Mouse (Mus musculus): ENCODE measurements around the gene Kel. TPM values are rescaled to one million over a fixed set of nuclear protein-coding genes. Genes with fewer than 3 reads are reported as not detected.

Gene Kel
- 26.4 and 152 TPM in 2 replicates for total RNA-seq (2014; fragmentation: Nextera tagmentation)
- total RNA-seq (2017): 14.7 and 16.5 TPM in 2 replicates
- polyA plus RNA-seq (2012): 1.1 and 1.6 TPM in 2 replicates

DNA sequence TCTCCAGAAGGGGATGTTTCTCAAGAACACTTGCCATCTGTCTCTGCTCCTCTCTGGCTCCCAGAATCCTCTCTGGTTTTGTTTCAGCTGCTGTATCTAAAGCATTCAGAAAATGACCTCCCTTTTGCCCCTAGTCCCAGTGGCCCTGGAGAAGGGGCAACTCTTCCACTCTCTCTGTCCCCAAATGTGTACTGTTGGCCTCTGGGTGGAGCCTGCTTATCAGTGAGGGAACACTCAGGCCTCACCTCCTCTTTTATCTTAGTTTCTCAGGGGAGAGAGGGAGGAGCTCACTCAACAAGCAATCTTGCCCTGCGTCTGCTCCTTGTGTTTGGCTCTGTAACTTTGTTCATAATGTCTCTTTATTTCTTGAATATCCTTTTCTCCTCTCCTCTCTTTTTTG lies at the start of gene Kel:
Gene Kel (minus strand): TSS at position 217 of the 400 bp plus-strand sequence.
- peaks cover under 1% of the 10 kb centered on the region for H3K36me3 ChIP-seq (replicated peaks)
- DNase-seq (ENCODE audit: low spot score) (peak; percentile 57), ATAC-seq (ENCODE audit: extremely low read depth, insufficient number of reproducible peaks, low FRiP score, poor library complexity, severe bottlenecking) (peak; percentile 75)
- H3K9me3 ChIP-seq (replicated peaks): no peaks in the 10 kb centered on the region
- H3K27me3 ChIP-seq (ENCODE audit: insufficient read depth, low read length): no peaks in the 10 kb centered on the region
- peak within 1 kb of the TSS; percentile 64 for H3K4me3 ChIP-seq (ENCODE audit: low read depth, low read length)
- peaks cover 75% of the 10 kb centered on the region for H3K4me1 ChIP-seq (ENCODE audit: insufficient read depth, low read depth, low read length)
- no peak for TF ChIP-seq GATA1 (IDR thresholded peaks at IDR 0.05; ENCODE audit: borderline replicate concordance, low read length)
- no peak for TF ChIP-seq POLR2AphosphoS5 (IDR thresholded peaks at IDR 0.05; ENCODE audit: insufficient replicate concordance, low read depth, low read length)
- TF ChIP-seq TAL1 (conservative IDR thresholded peaks at IDR 0.05; ENCODE audit: low read depth, low read length): peak; percentile 97
- no peak for TF ChIP-seq CTCF (IDR thresholded peaks at IDR 0.05; ENCODE audit: low read depth, low read length)
- peak; percentile 43; the same call in 1 of the 2 replicates for TF ChIP-seq GATA2 (IDR thresholded peaks at IDR 0.05; ENCODE audit: borderline replicate concordance, low read depth, low read length)

DNA sequence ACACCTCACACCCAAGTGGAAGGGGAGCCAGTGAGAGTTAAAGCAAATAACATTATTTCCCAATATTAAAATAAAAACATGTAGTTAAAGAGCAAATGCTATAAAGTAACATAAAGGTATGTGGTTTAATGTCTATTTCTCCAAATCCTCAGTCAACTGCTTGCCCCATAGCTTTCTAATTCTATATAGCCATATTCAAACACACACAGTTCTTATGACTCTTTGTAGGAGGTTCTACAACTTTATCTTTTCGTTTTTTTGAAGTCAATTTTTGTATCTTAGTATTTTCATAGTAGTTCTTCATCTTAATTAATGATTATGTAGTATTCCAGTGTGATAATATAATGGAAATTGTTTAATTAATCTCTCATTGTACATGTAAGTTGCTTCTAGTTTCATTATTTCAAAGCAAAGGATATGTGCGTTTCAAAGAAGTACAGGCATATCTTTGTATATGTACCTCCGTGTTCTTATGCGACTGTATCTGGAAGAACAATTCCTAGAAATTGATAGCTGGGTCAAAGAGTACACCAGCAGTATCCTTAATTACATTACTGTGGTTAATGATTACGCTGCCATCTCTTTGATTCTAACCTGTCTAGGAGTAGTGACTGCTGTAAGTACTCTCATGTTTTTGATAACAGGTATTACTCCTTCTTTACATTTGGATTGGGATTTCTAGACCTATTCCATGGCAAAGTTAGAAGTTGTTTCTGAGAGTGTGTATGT lies 40.7 kb upstream of the Kel start:
- no peaks in the 10 kb centered on the region for H3K36me3 ChIP-seq (replicated peaks)
- H3K9me3 ChIP-seq (replicated peaks): no peaks in the 10 kb centered on the region
- H3K27me3 ChIP-seq (ENCODE audit: insufficient read depth, low read length): no peaks in the 10 kb centered on the region
- H3K4me1 ChIP-seq (ENCODE audit: insufficient read depth, low read depth, low read length): no peaks in the 10 kb centered on the region
- DNase-seq (ENCODE audit: low spot score): no peak
- TF ChIP-seq POLR2AphosphoS5 (IDR thresholded peaks at IDR 0.05; ENCODE audit: insufficient replicate concordance, low read depth, low read length): no peak
- TF ChIP-seq CTCF (IDR thresholded peaks at IDR 0.05; ENCODE audit: low read depth, low read length): no peak
- TF ChIP-seq GATA1 (IDR thresholded peaks at IDR 0.05; ENCODE audit: borderline replicate concordance, low read length): no peak
- TF ChIP-seq TAL1 (conservative IDR thresholded peaks at IDR 0.05; ENCODE audit: low read depth, low read length): no peak
- no peak for TF ChIP-seq GATA2 (IDR thresholded peaks at IDR 0.05; ENCODE audit: borderline replicate concordance, low read depth, low read length)
- no peak overlapping the region for H3K4me3 ChIP-seq (ENCODE audit: low read depth, low read length)
- no peak for ATAC-seq (ENCODE audit: extremely low read depth, insufficient number of reproducible peaks, low FRiP score, poor library complexity, severe bottlenecking)

DNA sequence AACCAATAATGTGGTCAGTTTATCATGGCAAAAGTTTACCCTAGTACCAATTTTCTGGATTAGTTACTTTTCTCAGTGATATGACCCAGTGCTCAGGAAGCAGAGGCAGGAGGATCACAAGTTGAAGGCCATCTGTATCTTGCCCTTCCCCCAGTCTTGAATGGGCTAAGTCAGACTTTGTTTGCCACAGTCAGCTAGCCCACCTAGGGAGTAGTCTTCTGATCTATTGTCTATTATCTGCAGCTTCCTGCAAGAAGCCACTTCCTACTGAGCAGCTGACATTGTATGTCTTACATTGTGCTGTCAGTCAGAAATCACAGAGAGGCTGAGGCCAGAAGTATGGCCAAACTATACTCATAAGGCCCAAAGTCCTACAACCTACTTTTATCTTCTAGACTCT lies 37.0 kb upstream of the Kel start:
- Histone ChIP-seq H3K36me3 (replicated peaks) (no peaks in the 10 kb centered on the region), H3K4me3 (ENCODE audit: low read depth, low read length) (no peak overlapping the region), H3K4me1 (ENCODE audit: insufficient read depth, low read depth, low read length) (no peaks in the 10 kb centered on the region), H3K27me3 (ENCODE audit: insufficient read depth, low read length) (no peaks in the 10 kb centered on the region), H3K9me3 (replicated peaks) (no peaks in the 10 kb centered on the region)
- DNase-seq (ENCODE audit: low spot score): no peak
- TF ChIP-seq TAL1 (conservative IDR thresholded peaks at IDR 0.05; ENCODE audit: low read depth, low read length): no peak
- no peak for TF ChIP-seq POLR2AphosphoS5 (IDR thresholded peaks at IDR 0.05; ENCODE audit: insufficient replicate concordance, low read depth, low read length)
- TF ChIP-seq GATA2 (IDR thresholded peaks at IDR 0.05; ENCODE audit: borderline replicate concordance, low read depth, low read length): no peak
- TF ChIP-seq CTCF (IDR thresholded peaks at IDR 0.05; ENCODE audit: low read depth, low read length): no peak
- TF ChIP-seq GATA1 (IDR thresholded peaks at IDR 0.05; ENCODE audit: borderline replicate concordance, low read length): no peak
- ATAC-seq (ENCODE audit: extremely low read depth, insufficient number of reproducible peaks, low FRiP score, poor library complexity, severe bottlenecking): no peak

GRCm38 (mm10) chr6:41734719-41735470 lies 30.8 kb upstream of the Kel start:
- TF ChIP-seq POLR2AphosphoS5 (IDR thresholded peaks at IDR 0.05; ENCODE audit: insufficient replicate concordance, low read depth, low read length) (no peak), CTCF (IDR thresholded peaks at IDR 0.05; ENCODE audit: low read depth, low read length) (no peak), GATA1 (IDR thresholded peaks at IDR 0.05; ENCODE audit: borderline replicate concordance, low read length) (no peak), TAL1 (conservative IDR thresholded peaks at IDR 0.05; ENCODE audit: low read depth, low read length) (no peak), GATA2 (IDR thresholded peaks at IDR 0.05; ENCODE audit: borderline replicate concordance, low read depth, low read length) (no peak)
- ATAC-seq (ENCODE audit: extremely low read depth, insufficient number of reproducible peaks, low FRiP score, poor library complexity, severe bottlenecking) (no peak), DNase-seq (ENCODE audit: low spot score) (no peak)
- no peak overlapping the region for H3K4me3 ChIP-seq (ENCODE audit: low read depth, low read length)
- H3K27me3 ChIP-seq (ENCODE audit: insufficient read depth, low read length): no peaks in the 10 kb centered on the region
- no peaks in the 10 kb centered on the region for H3K9me3 ChIP-seq (replicated peaks)
- no peaks in the 10 kb centered on the region for H3K36me3 ChIP-seq (replicated peaks)
- H3K4me1 ChIP-seq (ENCODE audit: insufficient read depth, low read depth, low read length): no peaks in the 10 kb centered on the region

GRCm38 (mm10) chr6:41727989-41728609 lies 24.0 kb upstream of the Kel start:
- TF ChIP-seq POLR2AphosphoS5 (IDR thresholded peaks at IDR 0.05; ENCODE audit: insufficient replicate concordance, low read depth, low read length): no peak
- TF ChIP-seq GATA1 (IDR thresholded peaks at IDR 0.05; ENCODE audit: borderline replicate concordance, low read length): no peak
- TF ChIP-seq TAL1 (conservative IDR thresholded peaks at IDR 0.05; ENCODE audit: low read depth, low read length): no peak
- 0 out of 2 replicates have a peak, but pooled peaks have one; percentile 5 for TF ChIP-seq CTCF (IDR thresholded peaks at IDR 0.05; ENCODE audit: low read depth, low read length)
- ATAC-seq (ENCODE audit: extremely low read depth, insufficient number of reproducible peaks, low FRiP score, poor library complexity, severe bottlenecking): no peak
- Histone ChIP-seq H3K36me3 (replicated peaks) (no peaks in the 10 kb centered on the region), H3K4me3 (ENCODE audit: low read depth, low read length) (no peak overlapping the region), H3K27me3 (ENCODE audit: insufficient read depth, low read length) (no peaks in the 10 kb centered on the region), H3K4me1 (ENCODE audit: insufficient read depth, low read depth, low read length) (no peaks in the 10 kb centered on the region), H3K9me3 (replicated peaks) (no peaks in the 10 kb centered on the region)
- DNase-seq (ENCODE audit: low spot score): no peak

DNA sequence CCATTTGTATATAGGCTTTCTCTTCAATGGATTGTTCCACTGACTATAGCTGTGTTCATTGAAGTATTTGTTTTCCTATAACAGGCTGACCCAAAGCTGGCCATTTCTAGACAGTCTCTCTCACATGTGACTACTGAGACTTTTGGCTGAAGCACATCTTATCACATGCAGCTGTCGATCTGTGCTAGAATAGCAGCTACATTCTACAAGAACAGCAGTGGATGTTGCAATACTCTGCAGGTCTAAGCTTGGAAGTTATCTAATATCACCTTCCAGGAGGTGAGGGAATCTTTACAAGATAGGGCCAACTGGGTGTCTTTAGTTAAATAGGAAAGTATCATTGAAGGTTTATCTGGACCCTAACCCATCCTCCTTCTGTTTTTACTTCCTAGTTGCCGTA lies 17.3 kb upstream of the Kel start:
- H3K27me3 ChIP-seq (ENCODE audit: insufficient read depth, low read length): no peaks in the 10 kb centered on the region
- H3K4me3 ChIP-seq (ENCODE audit: low read depth, low read length): no peak overlapping the region
- DNase-seq (ENCODE audit: low spot score) (no peak), ATAC-seq (ENCODE audit: extremely low read depth, insufficient number of reproducible peaks, low FRiP score, poor library complexity, severe bottlenecking) (peak; percentile 40)
- H3K4me1 ChIP-seq (ENCODE audit: insufficient read depth, low read depth, low read length): peaks cover 16% of the 10 kb centered on the region
- H3K36me3 ChIP-seq (replicated peaks): no peaks in the 10 kb centered on the region
- H3K9me3 ChIP-seq (replicated peaks): no peaks in the 10 kb centered on the region
- TF ChIP-seq CTCF (IDR thresholded peaks at IDR 0.05; ENCODE audit: low read depth, low read length) (no peak), GATA2 (IDR thresholded peaks at IDR 0.05; ENCODE audit: borderline replicate concordance, low read depth, low read length) (no peak), POLR2AphosphoS5 (IDR thresholded peaks at IDR 0.05; ENCODE audit: insufficient replicate concordance, low read depth, low read length) (no peak), TAL1 (conservative IDR thresholded peaks at IDR 0.05; ENCODE audit: low read depth, low read length) (no peak), GATA1 (IDR thresholded peaks at IDR 0.05; ENCODE audit: borderline replicate concordance, low read length) (no peak)

Measured in G1E (cell line).